Mouse (Mus musculus) inflammation-experienced regulatory T-cells, adult 6 months (primary cell): ENCODE data around the gene Klhl41. TPM values are rescaled to one million over a fixed set of nuclear protein-coding genes. Genes with fewer than 3 reads are reported as not detected.
"Not testable (repeated sequence)": the region's sequence is repeated elsewhere in the genome, so short reads cannot be mapped to it uniquely, and the experiment has no call there.

Source experiments
- ATAC-seq: one replicate; pipeline ENCODE4 v1.8.0; 2017
- polyA plus RNA-seq, 3 experiments: library from polyadenylated mRNA; unstranded; fragments of 100-300 nt; shearing (Covaris generic); gene quantifications; one replicate each; pipeline ENCODE4 v1.2.1; 2017

Gene Klhl41
- not detected for polyA plus RNA-seq

GRCm38 (mm10) chr2:69669853-69670252 lies at the start of gene Klhl41:
Gene Klhl41, plus strand, starts transcription at chr2:69670120.
- ATAC-seq: no peak

- ATAC-seq: no peak
Observed at GRCm38 (mm10) chr2:69629215-69629614, 40.7 kb upstream of the Klhl41 start.

GRCm38 (mm10) chr2:69629914-69630313 lies 40.0 kb upstream of the Klhl41 start:
- ATAC-seq: no peak

- ATAC-seq: no peak
Observed at GRCm38 (mm10) chr2:69630792-69631191, 39.1 kb upstream of the Klhl41 start.

GRCm38 (mm10) chr2:69631449-69631848 lies 38.5 kb upstream of the Klhl41 start:
- peak; percentile 44 for ATAC-seq

- ATAC-seq: peak; percentile 86
Observed at GRCm38 (mm10) chr2:69635064-69635701, 34.7 kb upstream of the Klhl41 start.

GRCm38 (mm10) chr2:69635807-69636206 lies 34.1 kb upstream of the Klhl41 start:
- ATAC-seq: peak; percentile 40

- not testable (repeated sequence) for ATAC-seq
Observed at GRCm38 (mm10) chr2:69637989-69638388, 31.9 kb upstream of the Klhl41 start.

- no peak for ATAC-seq
Observed at GRCm38 (mm10) chr2:69640100-69640499, 29.8 kb upstream of the Klhl41 start.

GRCm38 (mm10) chr2:69644968-69645617 lies 24.8 kb upstream of the Klhl41 start:
- no peak for ATAC-seq

- no peak for ATAC-seq
Observed at GRCm38 (mm10) chr2:69646726-69647490, 23.0 kb upstream of the Klhl41 start, which contains the start of gene Bbs5. Gene Bbs5, plus strand, starts transcription at chr2:69647171.

GRCm38 (mm10) chr2:69649716-69650115 lies 20.2 kb upstream of the Klhl41 start:
- no peak for ATAC-seq

GRCm38 (mm10) chr2:69659326-69659725 lies 10.6 kb upstream of the Klhl41 start:
- no peak for ATAC-seq

- no peak for ATAC-seq
Observed at GRCm38 (mm10) chr2:69663827-69664476, 6.0 kb upstream of the Klhl41 start.

GRCm38 (mm10) chr2:69667656-69668055 lies 2.3 kb upstream of the Klhl41 start:
- ATAC-seq: no peak

- no peak for ATAC-seq
Observed at GRCm38 (mm10) chr2:69668414-69668813, 1.5 kb upstream of the Klhl41 start.

GRCm38 (mm10) chr2:69673723-69674122 lies 3.8 kb downstream of the Klhl41 start:
- ATAC-seq: no peak

- no peak for ATAC-seq
Observed at GRCm38 (mm10) chr2:69675266-69675665, 5.3 kb downstream of the Klhl41 start.

GRCm38 (mm10) chr2:69676713-69677112 lies 6.8 kb downstream of the Klhl41 start:
- ATAC-seq: no peak

GRCm38 (mm10) chr2:69677215-69677614 lies 7.3 kb downstream of the Klhl41 start:
- ATAC-seq: not testable (repeated sequence)

GRCm38 (mm10) chr2:69679990-69680389 lies 10.1 kb downstream of the Klhl41 start:
- no peak for ATAC-seq

- ATAC-seq: no peak
Observed at GRCm38 (mm10) chr2:69681931-69682330, 12.0 kb downstream of the Klhl41 start.
